Mouse (Mus musculus) cerebellum, adult 2 months (tissue): ENCODE data around the gene Fbxl14.

Source experiments
- CTCF ChIP-seq: fragments of 200-500 bp; IDR thresholded peaks from 2 replicates; pipeline ENCODE4 v1.5.1; 2011; ENCODE audit warnings: low read depth, mild to moderate bottlenecking, control low read depth, low read length, moderate library complexity, borderline replicate concordance; ENCODE audit not compliant: insufficient read depth
- POLR2A ChIP-seq: fragments of 200-500 bp; IDR thresholded peaks from 2 replicates; pipeline ENCODE4 v1.6.1; 2011; ENCODE audit warnings: low read length, control low read depth, borderline replicate concordance; ENCODE audit not compliant: insufficient read depth

- TF ChIP-seq CTCF (no peak), POLR2A (no peak)
Observed at GRCm38 (mm10) chr6:119434394-119434793, 45.1 kb upstream of the Fbxl14 start.
